Mouse (Mus musculus): ENCODE data around the gene Zfr. TPM values are rescaled to one million over a fixed set of nuclear protein-coding genes. Genes with fewer than 3 reads are reported as not detected.
A peak's percentile ranks its signal among the peaks of the same experiment; 100 is the strongest.

The Zfr gene
- polyA plus RNA-seq, 1 experiment from 2014 or later, result 128 TPM

- DNase-seq (ENCODE audit: low spot score), result no peak
- Histone ChIP-seq H3K27ac (no peak overlapping the region), H3K9me3 (no peaks in the 10 kb centered on the region), H3K4me3 (no peak overlapping the region), H3K36me3 (peaks cover 3% of the 10 kb centered on the region), H3K27me3 (ENCODE audit: insufficient read depth, poor library complexity, severe bottlenecking) (peaks cover 22% of the 10 kb centered on the region), H3K4me1 (replicated peaks) (peaks cover 38% of the 10 kb centered on the region)
- WGBS, result 96% methylated on average over 15 of the region's 15 CpGs
These were observed 109.3 kb downstream of the Zfr start for GRCm38 (mm10) chr15:12226908-12227307.

GRCm38 (mm10) chr15:12227355-12227754 lies 109.7 kb downstream of the Zfr start:
- no peak overlapping the region for H3K27ac ChIP-seq
- no peak overlapping the region for H3K4me3 ChIP-seq
- H3K9me3 ChIP-seq, result no peaks in the 10 kb centered on the region
- H3K27me3 ChIP-seq (ENCODE audit: insufficient read depth, poor library complexity, severe bottlenecking), result peaks cover 22% of the 10 kb centered on the region
- peaks cover 7% of the 10 kb centered on the region for H3K36me3 ChIP-seq
- DNase-seq (ENCODE audit: low spot score), result no peak
- peaks cover 36% of the 10 kb centered on the region for H3K4me1 ChIP-seq (replicated peaks)
- 87% methylated on average over 4 of the region's 4 CpGs for WGBS

GRCm38 (mm10) chr15:12229603-12230242 lies 112.1 kb downstream of the Zfr start:
- Histone ChIP-seq H3K4me3 (no peak overlapping the region), H3K27me3 (ENCODE audit: insufficient read depth, poor library complexity, severe bottlenecking) (peaks cover 22% of the 10 kb centered on the region), H3K4me1 (replicated peaks) (peaks cover 21% of the 10 kb centered on the region), H3K36me3 (peaks cover 28% of the 10 kb centered on the region), H3K27ac (no peak overlapping the region), H3K9me3 (no peaks in the 10 kb centered on the region)
- WGBS, result 87% methylated on average over 10 of the region's 10 CpGs
- DNase-seq (ENCODE audit: low spot score), result no peak

- peaks cover 16% of the 10 kb centered on the region for H3K4me1 ChIP-seq (replicated peaks)
- DNase-seq (ENCODE audit: low spot score), result no peak
These were observed 112.8 kb downstream of the Zfr start for GRCm38 (mm10) chr15:12230243-12230935.

GRCm38 (mm10) chr15:12231462-12231861 lies 113.8 kb downstream of the Zfr start:
- H3K4me1 ChIP-seq (replicated peaks), result peaks cover 13% of the 10 kb centered on the region
- DNase-seq (ENCODE audit: low spot score), result no peak
- 85% methylated on average over 6 of the region's 6 CpGs for WGBS
- peaks cover 46% of the 10 kb centered on the region for H3K36me3 ChIP-seq
- H3K27me3 ChIP-seq (ENCODE audit: insufficient read depth, poor library complexity, severe bottlenecking), result peaks cover 7% of the 10 kb centered on the region; the same call in 1 of the 2 replicates
- H3K9me3 ChIP-seq, result no peaks in the 10 kb centered on the region
- no peak overlapping the region for H3K4me3 ChIP-seq
- no peak overlapping the region for H3K27ac ChIP-seq

More at GRCm38 (mm10) chr15:12230243-12230935, 112.8 kb downstream of the Zfr start:
- no peak overlapping the region for H3K4me3 ChIP-seq
- H3K27ac ChIP-seq, result no peak overlapping the region
- no peaks in the 10 kb centered on the region for H3K9me3 ChIP-seq
- H3K36me3 ChIP-seq, result peaks cover 35% of the 10 kb centered on the region
- peaks cover 15% of the 10 kb centered on the region for H3K27me3 ChIP-seq (ENCODE audit: insufficient read depth, poor library complexity, severe bottlenecking)
- 68% methylated on average over 12 of the region's 12 CpGs for WGBS

- Histone ChIP-seq H3K27ac (peak overlapping the region; percentile 8; the same call in 1 of the 2 replicates), H3K4me3 (no peak overlapping the region), H3K27me3 (ENCODE audit: insufficient read depth, poor library complexity, severe bottlenecking) (no peaks in the 10 kb centered on the region), H3K4me1 (replicated peaks) (peaks cover 13% of the 10 kb centered on the region), H3K9me3 (no peaks in the 10 kb centered on the region), H3K36me3 (peaks cover 54% of the 10 kb centered on the region)
- no peak for DNase-seq (ENCODE audit: low spot score)
- 77% methylated on average over 11 of the region's 11 CpGs for WGBS
These were observed 114.8 kb downstream of the Zfr start for GRCm38 (mm10) chr15:12232429-12232828.

- WGBS, result 83% methylated on average over 4 of the region's 4 CpGs
- Histone ChIP-seq H3K4me3 (no peak overlapping the region), H3K27me3 (ENCODE audit: insufficient read depth, poor library complexity, severe bottlenecking) (no peaks in the 10 kb centered on the region), H3K27ac (no peak overlapping the region; the same call in 1 of the 2 replicates), H3K36me3 (peaks cover 59% of the 10 kb centered on the region), H3K4me1 (replicated peaks) (peaks cover 10% of the 10 kb centered on the region), H3K9me3 (no peaks in the 10 kb centered on the region)
- DNase-seq (ENCODE audit: low spot score), result no peak
These were observed 115.4 kb downstream of the Zfr start for GRCm38 (mm10) chr15:12233021-12233420.

MicroRNA genes within 50 kb of the gene (microRNA counts, 519-probe panel; counts per million panel counts)
- 1,255 counts per million, percentile 77 among the panel's probes with 10 or more counts for microRNA mmu-miR-1898

Other genes starting within 250 kb of the Zfr start
- gene Npr3, start 210.5 kb upstream of the Zfr start, polyA plus RNA-seq (2016; fragmentation: Nextera tagmentation; extraction: Ambion mirVana), result 3.1 and 3.7 TPM in 2 replicates
- gene Sub1, start 120.8 kb upstream of the Zfr start, polyA plus RNA-seq (2016; fragmentation: Nextera tagmentation; extraction: Ambion mirVana), result 697 and 720 TPM in 2 replicates
- gene Mtmr12, start 87.2 kb downstream of the Zfr start, polyA plus RNA-seq (2016; fragmentation: Nextera tagmentation; extraction: Ambion mirVana), result 15.1 and 17.9 TPM in 2 replicates
- 68.0 and 70.6 TPM in 2 replicates for gene Golph3, start 203.6 kb downstream of the Zfr start, polyA plus RNA-seq (2016; fragmentation: Nextera tagmentation; extraction: Ambion mirVana)
- 0.76 and 1.3 TPM in 2 replicates for gene 1810049J17Rik, start 204.1 kb downstream of the Zfr start, polyA plus RNA-seq (2016; fragmentation: Nextera tagmentation; extraction: Ambion mirVana)

Data from hindbrain, embryonic 10.5 days (tissue).